Mouse (Mus musculus) E14TG2a.4 (cell line): ENCODE measurements at regions not wholly inside any gene's neighbourhood (a gene's known extent, or its start where the extent isn't known, plus 50 kb on each side); places are given as distances from the start of the nearest gene placed in this dataset.

Experiments used
- H3K27me3 ChIP-seq: 2 replicates; pipeline ENCODE4 v1.6.1; 2014; ENCODE audit warnings: low read length, control low read depth; ENCODE audit not compliant: insufficient read depth
- H3K36me3 ChIP-seq: 2 replicates; pipeline ENCODE4 v1.6.1; 2014; ENCODE audit warnings: low read length, control low read depth; ENCODE audit not compliant: insufficient read depth
- H3K4me1 ChIP-seq: replicated peaks from 2 replicates; pipeline ENCODE4 v1.6.1; 2014; ENCODE audit warnings: low read depth, low read length, control low read depth
- H3K4me3 ChIP-seq: replicated peaks from 2 replicates; pipeline ENCODE4 v1.5.1; 2014; ENCODE audit warnings: mild to moderate bottlenecking, low read length
- H3K9me3 ChIP-seq: 2 replicates; pipeline ENCODE4 v1.6.1; 2014; ENCODE audit warnings: low read length, control low read depth
- CTCF ChIP-seq: conservative IDR thresholded peaks from 2 replicates; pipeline ENCODE4 v1.5.1; 2014; ENCODE audit warnings: low read length
- NANOG ChIP-seq: IDR thresholded peaks from 2 replicates; pipeline ENCODE4 v1.6.1; 2014; ENCODE audit warnings: borderline replicate concordance, low read length, mixed read lengths
- POU5F1 ChIP-seq: IDR thresholded peaks from 2 replicates; pipeline ENCODE4 v1.6.1; 2014; ENCODE audit warnings: low read length, borderline replicate concordance

DNA sequence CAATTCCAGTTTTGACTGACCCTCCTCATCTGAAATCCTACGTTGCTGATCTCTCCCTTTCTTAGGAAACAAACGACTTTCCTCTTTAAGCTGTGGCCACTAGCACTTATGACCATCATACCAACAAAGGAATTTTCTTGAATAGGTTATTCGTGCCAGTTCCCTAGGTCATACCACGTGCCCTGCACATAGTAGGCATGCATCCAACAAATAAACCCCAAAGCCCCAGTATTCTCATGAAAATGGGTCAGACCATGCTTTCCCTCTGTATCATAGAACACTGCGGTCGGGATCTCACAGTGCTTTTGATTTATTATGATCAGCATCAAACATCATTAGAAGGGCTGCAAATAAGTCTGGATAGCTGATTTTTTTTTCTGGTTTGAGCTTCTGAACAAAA is 139.4 kb downstream of the Emp1 start:
- Histone ChIP-seq H3K4me1 (no peaks in the 10 kb centered on the region), H3K27me3 (no peaks in the 10 kb centered on the region), H3K4me3 (no peak overlapping the region), H3K36me3 (no peaks in the 10 kb centered on the region), H3K9me3 (no peaks in the 10 kb centered on the region)
- TF ChIP-seq POU5F1 (no peak), CTCF (no peak), NANOG (no peak)

DNA sequence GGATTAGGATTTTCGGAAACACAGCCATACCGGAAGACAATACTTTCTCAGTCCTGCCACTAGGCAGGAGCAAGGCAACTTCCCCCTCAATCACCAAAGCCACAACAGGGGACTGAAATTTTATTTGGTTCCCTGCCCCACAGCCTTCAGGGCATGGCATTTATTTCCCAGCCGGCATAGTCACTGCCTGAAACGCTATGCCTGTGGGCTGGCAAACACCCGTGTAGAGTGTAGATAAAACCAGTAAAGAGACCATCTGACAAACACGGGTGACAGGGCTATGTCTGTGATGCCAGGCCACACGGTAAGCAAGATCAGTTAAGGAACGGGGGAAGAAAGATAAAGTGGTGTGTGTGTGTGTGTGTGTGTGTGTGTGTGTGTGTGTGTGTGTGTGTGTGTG is 140.1 kb downstream of the Emp1 start:
- H3K27me3 ChIP-seq: no peaks in the 10 kb centered on the region
- no peaks in the 10 kb centered on the region for H3K4me1 ChIP-seq
- H3K9me3 ChIP-seq: no peaks in the 10 kb centered on the region
- H3K36me3 ChIP-seq: no peaks in the 10 kb centered on the region
- no peak overlapping the region for H3K4me3 ChIP-seq
- TF ChIP-seq POU5F1 (no peak), NANOG (no peak), CTCF (no peak)

DNA sequence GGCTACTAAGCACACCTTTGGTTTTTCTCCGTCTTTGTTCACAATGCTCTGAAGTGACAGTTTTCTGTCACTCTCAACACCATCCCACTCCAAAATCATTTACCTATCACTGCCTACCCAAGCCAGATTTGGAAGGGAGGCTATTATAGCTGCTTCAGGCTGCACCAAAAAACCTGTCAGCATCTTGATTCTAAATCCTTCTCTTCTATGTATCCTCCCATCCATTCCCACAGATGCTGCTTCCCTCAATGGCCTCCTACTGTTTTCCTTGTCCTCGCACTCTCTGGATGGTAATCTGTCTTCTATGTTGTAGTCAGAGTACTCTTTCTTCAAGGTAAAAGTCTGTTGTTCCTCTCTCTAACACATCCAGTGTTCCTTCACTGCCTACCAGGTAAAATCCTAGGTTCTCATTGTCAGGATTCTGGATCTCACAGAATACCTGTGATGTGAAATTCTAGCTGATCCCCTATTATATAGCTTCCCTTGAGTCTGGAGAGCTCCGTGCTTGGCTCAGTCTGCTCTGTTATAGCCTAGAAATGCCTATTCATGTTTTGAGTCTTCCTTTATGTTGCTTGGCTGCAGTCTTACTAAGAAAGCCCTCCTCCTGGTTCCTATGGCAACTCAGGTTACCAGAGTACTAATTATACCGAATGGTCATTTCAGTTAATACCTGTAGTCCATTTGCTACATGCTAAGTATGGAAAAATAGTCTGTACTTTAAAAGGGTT is 156.5 kb downstream of the Emp1 start:
- Histone ChIP-seq H3K4me1 (no peaks in the 10 kb centered on the region), H3K4me3 (no peak overlapping the region), H3K9me3 (no peaks in the 10 kb centered on the region), H3K27me3 (no peaks in the 10 kb centered on the region), H3K36me3 (no peaks in the 10 kb centered on the region)
- no peak for TF ChIP-seq NANOG
- no peak for TF ChIP-seq POU5F1
- no peak for TF ChIP-seq CTCF

DNA sequence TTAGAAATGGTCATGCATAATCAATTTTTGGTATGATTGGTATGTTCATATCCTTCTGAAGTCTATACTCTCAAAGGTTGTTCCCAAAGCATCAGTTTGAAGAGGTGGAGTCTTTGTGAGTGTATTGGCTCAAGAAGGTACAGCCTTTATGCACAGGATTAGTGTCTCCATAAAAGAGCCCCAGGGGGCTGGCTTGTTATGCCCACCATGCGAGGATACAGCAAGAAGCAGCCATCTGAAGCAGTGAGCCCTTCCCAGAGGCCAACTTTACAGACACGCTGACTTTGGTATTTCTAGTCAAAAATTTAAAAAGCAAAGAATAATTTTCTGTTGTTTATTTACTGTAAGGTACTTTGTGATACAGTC is 157.1 kb downstream of the Emp1 start:
- H3K4me3 ChIP-seq: no peak overlapping the region
- no peaks in the 10 kb centered on the region for H3K4me1 ChIP-seq
- TF ChIP-seq POU5F1: no peak
- no peak for TF ChIP-seq CTCF
- no peak for TF ChIP-seq NANOG
- peaks cover 1% of the 10 kb centered on the region; the same call in 1 of the 2 replicates for H3K27me3 ChIP-seq
- H3K36me3 ChIP-seq: no peaks in the 10 kb centered on the region
- no peaks in the 10 kb centered on the region for H3K9me3 ChIP-seq

DNA sequence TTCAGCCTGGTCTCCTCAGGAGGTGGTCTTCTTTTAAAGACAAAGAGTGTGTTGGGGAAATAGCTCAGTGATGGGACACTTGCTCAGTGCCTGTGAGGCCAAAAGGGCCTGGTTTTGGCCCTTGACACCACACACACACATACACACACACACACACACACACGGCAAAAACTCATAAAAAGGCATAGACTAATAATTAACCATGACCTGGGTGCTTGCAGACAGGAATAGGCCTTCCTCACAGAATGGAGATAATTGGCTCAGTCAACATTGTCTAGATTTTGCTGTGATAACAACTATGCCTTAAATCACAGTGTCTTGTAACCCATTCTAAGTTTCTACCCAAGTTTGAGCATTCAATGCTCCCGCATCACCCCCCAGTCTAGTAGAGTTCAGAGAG is 158.5 kb downstream of the Emp1 start:
- peaks cover 2% of the 10 kb centered on the region for H3K4me1 ChIP-seq
- peaks cover 3% of the 10 kb centered on the region; the same call in 1 of the 2 replicates for H3K27me3 ChIP-seq
- TF ChIP-seq POU5F1 (no peak), NANOG (no peak), CTCF (no peak)
- H3K4me3 ChIP-seq: no peak overlapping the region
- H3K36me3 ChIP-seq: no peaks in the 10 kb centered on the region
- H3K9me3 ChIP-seq: no peaks in the 10 kb centered on the region

DNA sequence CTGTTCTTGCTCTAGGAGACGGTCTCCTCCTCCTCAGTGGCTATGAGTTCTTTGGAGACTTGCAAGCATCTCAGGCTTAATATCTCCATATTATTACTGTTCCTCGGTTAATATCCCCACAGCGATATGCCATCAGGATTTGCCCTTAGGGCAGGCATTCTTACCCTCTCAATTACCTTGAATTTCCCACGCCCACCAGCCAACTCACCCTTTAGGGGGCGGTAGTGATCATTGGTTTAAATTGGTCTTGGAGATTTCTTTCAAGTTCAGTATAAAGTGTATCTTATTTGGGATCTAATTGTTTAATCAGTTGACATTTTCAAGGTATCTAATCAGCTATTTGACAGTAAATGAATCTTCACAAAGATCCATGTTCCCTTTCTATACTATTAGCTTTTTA is 162.5 kb downstream of the Emp1 start:
- Histone ChIP-seq H3K27me3 (peaks cover 8% of the 10 kb centered on the region; the same call in 1 of the 2 replicates), H3K4me3 (no peak overlapping the region), H3K4me1 (peaks cover 29% of the 10 kb centered on the region), H3K9me3 (no peaks in the 10 kb centered on the region), H3K36me3 (no peaks in the 10 kb centered on the region)
- TF ChIP-seq CTCF (peak; percentile 59), NANOG (no peak), POU5F1 (no peak)

DNA sequence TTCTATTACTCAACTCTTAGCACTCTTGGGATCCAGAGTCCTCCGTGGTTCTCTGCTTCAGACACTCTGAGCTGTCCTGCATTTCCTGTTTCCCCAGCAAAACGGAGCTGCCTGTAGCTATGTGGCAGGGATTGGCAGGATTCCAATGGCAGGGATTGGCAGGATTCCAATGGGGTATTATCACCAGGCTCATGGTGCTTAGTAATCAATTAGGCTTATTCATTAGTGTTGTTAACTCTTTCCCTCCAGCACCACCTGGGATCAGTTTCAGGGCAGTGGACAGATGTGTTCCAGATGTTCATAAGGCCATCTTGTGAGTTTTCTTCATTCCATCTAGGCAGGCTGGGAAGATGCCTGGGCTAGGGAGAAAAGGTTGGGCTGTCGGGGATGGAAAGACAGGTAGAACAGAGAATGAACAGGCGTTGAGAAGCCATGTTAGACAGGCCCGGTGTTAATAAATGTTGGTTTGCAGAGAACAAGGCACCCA is 163.5 kb downstream of the Emp1 start:
- peaks cover 29% of the 10 kb centered on the region for H3K4me1 ChIP-seq
- peaks cover 8% of the 10 kb centered on the region; the same call in 1 of the 2 replicates for H3K27me3 ChIP-seq
- H3K9me3 ChIP-seq: no peaks in the 10 kb centered on the region
- TF ChIP-seq NANOG (no peak), CTCF (no peak), POU5F1 (no peak)
- no peak overlapping the region for H3K4me3 ChIP-seq
- no peaks in the 10 kb centered on the region for H3K36me3 ChIP-seq

DNA sequence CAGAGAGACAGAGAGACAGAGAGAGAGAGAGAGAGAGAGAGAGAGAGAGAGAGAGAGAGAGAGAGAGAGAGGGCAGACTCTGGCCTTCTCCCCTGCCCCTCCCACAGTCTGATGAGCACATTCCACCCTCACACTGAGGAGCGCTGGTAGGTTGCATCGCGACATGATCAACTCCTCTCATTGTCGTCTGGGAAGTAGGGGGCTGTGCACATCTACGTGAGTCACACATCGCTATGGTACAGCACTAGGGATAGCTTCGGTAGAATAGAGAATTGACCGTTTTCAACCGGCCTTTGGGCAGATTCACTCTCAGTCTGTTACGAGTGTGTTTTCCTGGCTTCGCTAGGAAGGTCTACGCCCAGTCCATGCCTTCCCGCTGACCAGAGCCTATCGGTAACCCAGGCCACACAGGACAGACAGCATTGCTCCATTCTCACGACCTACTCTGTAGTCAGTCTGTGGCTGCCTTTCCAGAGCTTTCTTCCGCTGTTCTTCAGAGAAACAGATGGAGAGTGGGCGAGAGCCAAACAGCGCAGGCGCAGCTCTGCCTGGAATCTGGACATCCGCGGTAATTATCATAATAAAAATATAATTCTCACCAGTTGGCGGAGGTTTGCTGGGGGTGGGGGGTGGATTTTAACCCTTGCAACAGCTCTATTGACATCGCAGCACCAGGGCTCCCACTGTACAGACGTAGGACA is 164.3 kb downstream of the Emp1 start:
- H3K9me3 ChIP-seq: no peaks in the 10 kb centered on the region
- H3K27me3 ChIP-seq: peaks cover 8% of the 10 kb centered on the region; the same call in 1 of the 2 replicates
- peaks cover 32% of the 10 kb centered on the region for H3K4me1 ChIP-seq
- no peaks in the 10 kb centered on the region for H3K36me3 ChIP-seq
- peak overlapping the region; percentile 52 for H3K4me3 ChIP-seq
- no peak for TF ChIP-seq NANOG
- TF ChIP-seq POU5F1: no peak
- no peak for TF ChIP-seq CTCF

DNA sequence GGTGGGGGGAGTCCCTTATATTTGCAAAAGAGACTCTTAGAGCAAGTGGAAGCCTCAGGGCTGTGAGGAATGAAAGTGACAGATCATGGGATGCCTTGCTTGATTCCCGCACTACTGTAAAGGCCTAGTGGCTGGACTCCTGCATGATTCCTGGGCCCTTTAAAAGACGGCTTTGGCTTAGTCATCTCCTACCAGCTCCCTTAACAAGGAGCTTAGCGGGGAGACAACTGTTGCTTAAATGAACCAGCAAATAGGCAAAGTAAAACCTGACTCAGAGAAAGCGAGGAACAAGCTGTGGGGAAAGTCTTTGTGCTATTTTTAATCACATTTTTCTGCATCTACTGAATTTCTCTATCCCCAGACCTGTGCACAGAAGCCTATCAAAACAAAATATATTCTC is 165.5 kb downstream of the Emp1 start:
- no peak overlapping the region for H3K4me3 ChIP-seq
- H3K36me3 ChIP-seq: no peaks in the 10 kb centered on the region
- peaks cover 8% of the 10 kb centered on the region; the same call in 1 of the 2 replicates for H3K27me3 ChIP-seq
- no peaks in the 10 kb centered on the region for H3K9me3 ChIP-seq
- no peak for TF ChIP-seq NANOG
- no peak for TF ChIP-seq CTCF
- TF ChIP-seq POU5F1: no peak
- peaks cover 34% of the 10 kb centered on the region for H3K4me1 ChIP-seq
